Mouse (Mus musculus): ENCODE data around the gene Ptf1a. TPM values are rescaled to one million over a fixed set of nuclear protein-coding genes. Genes with fewer than 3 reads are reported as not detected.
A peak's percentile ranks its signal among the peaks of the same experiment; 100 is the strongest.

The Ptf1a gene
- polyA plus RNA-seq (2016; fragmentation: Nextera tagmentation; extraction: Ambion mirVana) = not detected in 2 replicates

DNA sequence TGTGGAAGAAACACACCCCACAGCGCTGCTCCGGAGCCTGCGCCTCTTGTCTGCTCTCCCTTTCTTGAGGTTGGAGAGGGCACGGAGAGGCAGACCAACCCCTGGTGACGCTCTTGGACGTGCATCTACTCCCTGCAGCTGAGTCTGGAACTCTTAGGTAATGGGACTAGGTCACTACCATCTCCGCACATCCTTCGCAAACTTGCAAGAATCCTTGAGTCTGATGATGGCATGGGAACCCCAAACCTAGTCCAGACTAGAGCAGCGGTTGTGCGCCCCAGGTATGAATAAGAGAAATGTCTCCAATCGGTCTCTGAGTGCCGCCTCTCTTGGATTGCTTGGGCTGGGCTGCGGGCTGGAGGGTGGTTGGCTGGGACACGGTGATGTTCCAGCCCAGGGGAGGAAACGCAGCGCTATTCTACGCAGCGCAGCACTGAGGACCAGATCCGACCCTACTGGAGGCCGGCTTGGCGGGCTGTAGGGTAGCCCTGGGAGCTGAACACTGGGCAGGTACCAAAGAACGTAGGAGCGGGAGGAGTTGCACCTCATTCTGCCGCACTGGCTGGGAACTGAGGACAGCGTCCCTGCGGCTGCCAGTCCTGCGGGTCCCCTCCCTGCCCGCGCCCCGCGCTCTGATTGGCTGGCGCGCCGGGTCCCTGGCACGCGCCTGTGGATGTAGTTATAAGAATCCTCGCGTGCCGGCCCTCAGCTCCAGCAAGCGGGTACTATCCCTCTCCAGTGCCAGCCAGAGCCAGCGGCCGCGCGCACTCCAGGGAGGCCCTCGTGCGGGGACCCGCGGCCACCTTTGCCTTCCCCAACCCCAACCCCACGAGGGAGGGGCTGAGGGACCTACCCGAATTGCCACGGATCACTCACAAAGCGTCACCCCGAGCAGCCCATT is at the start of gene Ptf1a:
Gene Ptf1a, plus strand, starts transcription at position 733 of the 901 bp plus-strand sequence.
- Histone ChIP-seq H3K4me1 (peaks cover 27% of the 10 kb centered on the region), H3K36me3 (no peaks in the 10 kb centered on the region), H3K9me3 (replicated peaks) (no peaks in the 10 kb centered on the region), H3K27ac (no peak within 1 kb of the TSS), H3K27me3 (ENCODE audit: low read depth, poor library complexity, severe bottlenecking) (peaks cover 100% of the 10 kb centered on the region), H3K4me3 (peak within 1 kb of the TSS; percentile 40)
- WGBS = under 1% methylated on average over 53 of the region's 53 CpGs
- peak; percentile 60 for DNase-seq (ENCODE audit: low spot score)

DNA sequence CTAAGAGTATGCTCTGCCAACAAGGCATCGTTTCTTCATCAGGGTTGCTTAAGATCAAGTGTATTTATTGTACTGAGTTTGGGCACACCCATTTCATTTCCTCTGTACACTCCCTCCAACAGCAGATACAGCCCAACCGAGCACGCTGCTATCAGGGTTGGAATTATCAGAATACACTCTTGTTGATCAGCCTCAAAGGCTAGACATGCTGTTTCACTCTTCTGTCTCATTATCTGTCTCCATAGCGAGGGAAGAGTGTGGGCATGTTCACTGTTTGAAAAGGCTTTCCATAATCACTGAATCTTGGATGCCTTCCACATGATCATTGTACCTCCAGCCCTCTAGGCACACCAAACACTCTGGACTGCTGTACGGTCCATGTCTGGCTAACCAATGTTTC is 40.1 kb upstream of the Ptf1a start:
- DNase-seq (ENCODE audit: low spot score) = no peak
- H3K36me3 ChIP-seq = no peaks in the 10 kb centered on the region
- WGBS = 93% methylated on average over 5 of the region's 5 CpGs
- no peaks in the 10 kb centered on the region for H3K27me3 ChIP-seq (ENCODE audit: low read depth, poor library complexity, severe bottlenecking)
- no peak overlapping the region for H3K27ac ChIP-seq
- no peak overlapping the region for H3K4me3 ChIP-seq
- no peaks in the 10 kb centered on the region for H3K9me3 ChIP-seq (replicated peaks)
- H3K4me1 ChIP-seq = peaks cover 12% of the 10 kb centered on the region

- peak; percentile 39 for DNase-seq (ENCODE audit: low spot score)
- Histone ChIP-seq H3K27ac (no peak overlapping the region), H3K4me3 (no peak overlapping the region), H3K27me3 (ENCODE audit: low read depth, poor library complexity, severe bottlenecking) (no peaks in the 10 kb centered on the region), H3K36me3 (no peaks in the 10 kb centered on the region), H3K9me3 (replicated peaks) (no peaks in the 10 kb centered on the region), H3K4me1 (peaks cover 12% of the 10 kb centered on the region)
- WGBS = 47% methylated on average over 3 of the region's 3 CpGs
Observed at GRCm38 (mm10) chr2:19406531-19406930, 38.9 kb upstream of the Ptf1a start.

DNA sequence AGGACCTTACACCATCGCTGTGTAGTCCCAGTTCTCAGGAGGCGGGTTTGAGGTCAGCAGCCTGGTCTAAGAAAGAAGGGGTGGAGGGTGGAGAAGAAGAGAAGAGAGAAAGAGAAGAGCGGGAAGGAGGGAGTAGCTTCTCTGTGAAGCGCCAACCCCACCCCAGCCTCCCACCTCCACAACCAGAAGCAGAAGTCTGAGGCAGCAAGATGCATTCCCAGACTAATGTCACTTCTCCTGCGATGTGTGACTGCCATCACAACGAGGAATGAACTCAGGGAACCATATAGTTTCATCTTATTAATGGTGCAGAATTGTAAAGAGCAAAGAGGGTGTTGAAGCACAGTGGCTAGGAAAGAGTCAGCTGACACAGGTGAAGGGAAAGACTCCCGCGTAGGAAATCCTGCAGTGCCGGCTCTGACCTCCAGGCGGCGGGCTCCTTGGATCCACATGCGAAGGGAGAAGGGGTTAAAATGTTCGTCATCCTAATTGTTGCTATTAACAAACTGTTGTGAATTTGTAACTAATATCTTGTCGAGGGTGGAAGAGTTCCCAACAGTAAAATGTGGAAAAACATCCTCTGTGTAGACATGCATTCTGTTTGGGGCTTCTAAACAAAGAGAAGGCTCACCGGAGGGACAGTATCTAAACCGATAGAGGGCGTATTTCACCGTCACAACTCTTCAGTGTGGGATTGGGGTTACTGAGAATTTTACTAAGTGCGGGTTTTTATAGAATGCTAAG is 31.1 kb upstream of the Ptf1a start:
- Histone ChIP-seq H3K4me1 (no peaks in the 10 kb centered on the region; the same call in 1 of the 2 replicates), H3K36me3 (no peaks in the 10 kb centered on the region), H3K27ac (no peak overlapping the region), H3K9me3 (replicated peaks) (no peaks in the 10 kb centered on the region), H3K27me3 (ENCODE audit: low read depth, poor library complexity, severe bottlenecking) (peaks cover 13% of the 10 kb centered on the region; the same call in 1 of the 2 replicates), H3K4me3 (peak overlapping the region; percentile 21)
- DNase-seq (ENCODE audit: low spot score) = peak; percentile 78
- 22% methylated on average over 19 of the region's 19 CpGs for WGBS

DNA sequence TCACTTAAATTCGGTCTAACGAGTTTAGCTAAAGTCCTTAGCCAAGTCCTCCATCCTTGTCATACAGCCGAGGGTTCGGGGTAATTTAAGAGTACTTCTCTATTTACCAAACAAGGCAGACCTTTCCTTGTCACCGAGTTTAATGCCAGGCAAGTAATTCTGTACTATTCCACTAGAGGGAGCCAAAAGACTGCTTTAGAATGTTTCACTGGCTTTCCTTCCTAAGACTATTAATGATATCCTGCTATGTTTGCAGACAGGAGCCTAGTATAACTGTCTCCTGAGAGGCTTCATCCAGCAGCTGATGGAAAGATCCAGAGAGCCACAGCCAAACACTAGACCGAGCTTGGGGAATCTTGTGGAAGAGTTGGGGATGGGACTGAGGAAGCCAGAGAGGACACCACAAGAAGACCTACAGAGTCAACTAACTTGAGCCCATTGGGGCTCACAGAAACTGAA is 30.4 kb upstream of the Ptf1a start:
- Histone ChIP-seq H3K36me3 (no peaks in the 10 kb centered on the region), H3K9me3 (replicated peaks) (no peaks in the 10 kb centered on the region), H3K27ac (no peak overlapping the region), H3K4me1 (no peaks in the 10 kb centered on the region; the same call in 1 of the 2 replicates), H3K4me3 (peak overlapping the region; percentile 21; the same call in 1 of the 2 replicates), H3K27me3 (ENCODE audit: low read depth, poor library complexity, severe bottlenecking) (peaks cover 16% of the 10 kb centered on the region; the same call in 1 of the 2 replicates)
- no peak for DNase-seq (ENCODE audit: low spot score)
- WGBS = 2% methylated on average over 6 of the region's 6 CpGs

DNA sequence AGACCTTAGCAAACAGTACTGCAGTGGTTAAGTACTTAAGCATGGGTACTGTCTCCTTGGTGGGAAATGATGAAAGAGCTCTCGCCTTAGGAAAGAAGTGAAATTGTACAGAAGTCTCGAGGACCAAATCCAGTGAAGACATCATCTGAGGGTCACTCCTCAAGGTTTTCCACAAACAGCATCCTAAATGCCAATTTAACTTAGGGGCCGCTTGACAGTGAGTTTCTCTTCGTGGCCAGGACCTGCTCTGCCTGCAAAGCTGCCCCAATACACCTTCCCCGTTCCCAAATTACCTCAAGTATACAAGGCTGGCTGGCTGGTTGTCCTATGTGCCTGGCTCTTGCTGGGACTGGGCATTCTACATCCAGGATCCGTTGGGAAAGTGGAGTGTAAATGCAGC is 29.4 kb upstream of the Ptf1a start:
- no peaks in the 10 kb centered on the region; the same call in 1 of the 2 replicates for H3K4me1 ChIP-seq
- DNase-seq (ENCODE audit: low spot score) = no peak
- H3K27ac ChIP-seq = no peak overlapping the region
- no peaks in the 10 kb centered on the region for H3K36me3 ChIP-seq
- H3K9me3 ChIP-seq (replicated peaks) = no peaks in the 10 kb centered on the region
- H3K4me3 ChIP-seq = no peak overlapping the region
- 74% methylated on average over 6 of the region's 6 CpGs for WGBS
- peaks cover 19% of the 10 kb centered on the region; the same call in 1 of the 2 replicates for H3K27me3 ChIP-seq (ENCODE audit: low read depth, poor library complexity, severe bottlenecking)

- Histone ChIP-seq H3K36me3 (no peaks in the 10 kb centered on the region), H3K27ac (no peak overlapping the region), H3K27me3 (ENCODE audit: low read depth, poor library complexity, severe bottlenecking) (peaks cover 37% of the 10 kb centered on the region; the same call in 1 of the 2 replicates), H3K9me3 (replicated peaks) (no peaks in the 10 kb centered on the region), H3K4me3 (no peak overlapping the region), H3K4me1 (no peaks in the 10 kb centered on the region; the same call in 1 of the 2 replicates)
- WGBS = 52% methylated on average over 1 of the region's 1 CpGs
- DNase-seq (ENCODE audit: low spot score) = no peak
Observed at GRCm38 (mm10) chr2:19419686-19420345, 25.6 kb upstream of the Ptf1a start.

- H3K36me3 ChIP-seq = no peaks in the 10 kb centered on the region
- H3K9me3 ChIP-seq (replicated peaks) = no peaks in the 10 kb centered on the region
- no peaks in the 10 kb centered on the region for H3K4me1 ChIP-seq
- no peak overlapping the region for H3K27ac ChIP-seq
- DNase-seq (ENCODE audit: low spot score) = no peak
- no peak overlapping the region for H3K4me3 ChIP-seq
- peaks cover 48% of the 10 kb centered on the region for H3K27me3 ChIP-seq (ENCODE audit: low read depth, poor library complexity, severe bottlenecking)
Observed at GRCm38 (mm10) chr2:19422226-19422625, 23.2 kb upstream of the Ptf1a start.

DNA sequence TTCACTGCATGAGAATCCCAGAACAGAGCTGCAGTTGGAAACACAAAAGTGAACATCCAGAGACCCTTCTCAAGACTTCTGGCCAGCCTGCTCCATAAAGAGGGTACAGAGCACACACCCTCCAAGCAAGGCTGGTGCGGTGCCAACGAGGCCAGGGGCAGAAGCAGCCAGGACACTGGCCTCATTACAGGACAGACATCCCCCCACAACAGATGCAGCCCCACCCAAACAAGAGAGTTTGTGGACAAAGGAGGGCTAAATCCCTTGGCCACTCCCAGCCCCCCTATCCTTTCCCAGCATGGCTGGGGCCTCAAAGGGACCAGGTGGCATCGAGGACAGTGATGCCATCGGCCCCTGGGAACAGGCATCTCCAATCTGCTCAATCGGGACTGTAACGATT is 22.4 kb upstream of the Ptf1a start:
- WGBS = 82% methylated on average over 6 of the region's 6 CpGs
- no peak overlapping the region for H3K27ac ChIP-seq
- H3K9me3 ChIP-seq (replicated peaks) = no peaks in the 10 kb centered on the region
- peaks cover 55% of the 10 kb centered on the region for H3K27me3 ChIP-seq (ENCODE audit: low read depth, poor library complexity, severe bottlenecking)
- no peak for DNase-seq (ENCODE audit: low spot score)
- H3K36me3 ChIP-seq = no peaks in the 10 kb centered on the region
- no peaks in the 10 kb centered on the region for H3K4me1 ChIP-seq
- H3K4me3 ChIP-seq = no peak overlapping the region

DNA sequence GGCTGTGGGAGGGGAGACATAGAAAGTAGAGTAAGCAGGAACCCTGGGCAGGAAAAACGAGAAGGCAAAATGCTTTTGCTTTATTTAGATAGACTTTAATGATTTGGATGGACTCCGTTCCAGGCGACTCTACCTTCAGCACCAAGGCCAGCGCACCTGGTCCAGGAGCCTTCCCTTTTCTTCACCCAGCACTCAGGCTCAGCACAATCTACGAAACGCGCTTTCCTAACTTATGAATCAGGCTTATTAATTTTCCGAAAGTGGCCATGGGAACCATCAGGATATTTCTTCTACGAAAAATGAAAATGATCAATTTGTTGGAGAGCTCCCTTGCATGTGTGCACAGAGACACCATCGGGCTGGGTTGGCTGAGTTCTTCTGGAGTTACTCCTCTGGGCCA is 16.4 kb upstream of the Ptf1a start:
- no peak overlapping the region for H3K27ac ChIP-seq
- H3K27me3 ChIP-seq (ENCODE audit: low read depth, poor library complexity, severe bottlenecking) = peaks cover 93% of the 10 kb centered on the region
- H3K4me1 ChIP-seq = peaks cover 14% of the 10 kb centered on the region
- H3K36me3 ChIP-seq = no peaks in the 10 kb centered on the region
- WGBS = 3% methylated on average over 10 of the region's 10 CpGs
- no peak overlapping the region for H3K4me3 ChIP-seq
- H3K9me3 ChIP-seq (replicated peaks) = no peaks in the 10 kb centered on the region
- DNase-seq (ENCODE audit: low spot score) = peak; percentile 88

GRCm38 (mm10) chr2:19429691-19430690 is 15.5 kb upstream of the Ptf1a start:
- Histone ChIP-seq H3K4me1 (peaks cover 14% of the 10 kb centered on the region), H3K27ac (no peak overlapping the region), H3K36me3 (no peaks in the 10 kb centered on the region), H3K27me3 (ENCODE audit: low read depth, poor library complexity, severe bottlenecking) (peaks cover 95% of the 10 kb centered on the region), H3K4me3 (no peak overlapping the region), H3K9me3 (replicated peaks) (no peaks in the 10 kb centered on the region)
- WGBS = 5% methylated on average over 31 of the region's 31 CpGs
- no peak for DNase-seq (ENCODE audit: low spot score)
